Mouse (Mus musculus): Measurements from ENCODE around the gene Ubxn2a. TPM values are rescaled to one million over a fixed set of nuclear protein-coding genes. Genes with fewer than 3 reads are reported as not detected.
A peak's percentile ranks its signal among the peaks of the same experiment; 100 is the strongest.

Gene Ubxn2a
- total and polyA plus RNA-seq, 3 experiments, result 21.9 to 22.8 TPM; not detected in 1

DNA sequence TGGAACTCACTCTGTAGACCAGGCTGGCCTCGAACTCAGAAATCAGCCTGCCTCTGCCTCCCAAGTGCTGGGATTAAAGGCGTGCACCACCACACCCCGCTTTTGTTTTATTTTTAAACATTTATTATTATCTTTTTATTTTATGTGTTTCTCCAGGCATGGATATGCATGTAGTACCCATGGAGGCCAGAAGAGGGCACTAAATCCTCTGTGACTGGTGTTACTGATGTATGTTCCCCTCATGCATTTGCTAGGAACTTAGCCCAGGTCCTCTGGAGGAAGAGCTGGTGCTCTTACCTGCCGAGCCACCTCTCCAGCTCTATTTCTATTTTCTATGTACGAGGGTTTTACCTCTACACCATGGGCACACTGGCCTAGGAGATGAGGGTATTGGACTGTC is 51.3 kb downstream of the Ubxn2a start:
- no peak for TF ChIP-seq TAL1 (IDR thresholded peaks at IDR 0.05; ENCODE audit: low read length)
- peak; percentile 50 for TF ChIP-seq RAD21 (IDR thresholded peaks at IDR 0.05; ENCODE audit: low read depth, low read length)
- no peak for TF ChIP-seq CHD1 (IDR thresholded peaks at IDR 0.05; ENCODE audit: low read depth, low read length)
- no peak for TF ChIP-seq MAX (IDR thresholded peaks at IDR 0.05; ENCODE audit: low read length)
- no peak for TF ChIP-seq ZMIZ1 (IDR thresholded peaks at IDR 0.05; ENCODE audit: low read depth, low read length)
- TF ChIP-seq CTCF (IDR thresholded peaks at IDR 0.05 in 2 of 3, conservative IDR thresholded peaks at IDR 0.05 in 1 of 3; ENCODE audit: control insufficient read depth in 1 of 3, insufficient read depth in 1 of 3, low read depth in 2 of 3, low read length in 3 of 3, poor library complexity in 1 of 3, severe bottlenecking in 1 of 3), result peak; percentile 30 to 61 (median 57)
- no peak for TF ChIP-seq ZNF384 (IDR thresholded peaks at IDR 0.05; ENCODE audit: low read depth, low read length)
- TF ChIP-seq MEF2A (IDR thresholded peaks at IDR 0.05; ENCODE audit: extremely low read depth, insufficient replicate concordance, low read depth, low read length, poor library complexity, severe bottlenecking), result no peak
- TF ChIP-seq SMC3 (IDR thresholded peaks at IDR 0.05; ENCODE audit: low read depth, low read length), result peak; percentile 46
- TF ChIP-seq E2F4 (IDR thresholded peaks at IDR 0.05; ENCODE audit: borderline replicate concordance, low read depth, low read length), result no peak
- TF ChIP-seq ZC3H11A (IDR thresholded peaks at IDR 0.05; ENCODE audit: low read depth, low read length), result peak; percentile 28; the same call in 1 of the 2 replicates
- TF ChIP-seq KAT2A (conservative IDR thresholded peaks at IDR 0.05; ENCODE audit: low read depth, low read length), result no peak
- DNase-seq (ENCODE audit: low read depth, low spot score), result peak; percentile 66
- Histone ChIP-seq H3K4me3 (ENCODE audit: control insufficient read depth in 1 of 2, insufficient read depth in 1 of 2, low read depth in 2 of 2, low read length in 2 of 2) (no peak overlapping the region), H3K27ac (ENCODE audit: control insufficient read depth, low read depth, low read length) (no peak overlapping the region), H3K9ac (ENCODE audit: control insufficient read depth, low read depth, low read length, poor library complexity, severe bottlenecking) (no peak overlapping the region), H3K36me3 (ENCODE audit: control insufficient read depth in 1 of 2, insufficient read depth in 2 of 2, low read length in 2 of 2) (no peaks in the 10 kb centered on the region), H3K79me2 (ENCODE audit: control insufficient read depth, insufficient read depth, low read length, poor library complexity) (no peaks in the 10 kb centered on the region; the same call in 1 of the 2 replicates), H3K9me3 (replicated peaks; ENCODE audit: insufficient read depth, low read length) (no peaks in the 10 kb centered on the region), H3K27me3 (ENCODE audit: control insufficient read depth in 1 of 2, insufficient read depth in 2 of 2, low read length in 2 of 2) (no peaks in the 10 kb centered on the region), H3K4me1 (ENCODE audit: control insufficient read depth in 1 of 2, insufficient read depth in 2 of 2, low read length in 2 of 2) (no peaks in the 10 kb centered on the region)

- Histone ChIP-seq H3K9me3 (replicated peaks; ENCODE audit: insufficient read depth, low read length) (no peaks in the 10 kb centered on the region), H3K9ac (ENCODE audit: control insufficient read depth, low read depth, low read length, poor library complexity, severe bottlenecking) (peak overlapping the region; percentile 67), H3K27ac (ENCODE audit: control insufficient read depth, low read depth, low read length) (peak overlapping the region; percentile 53)
- TF ChIP-seq ZKSCAN1 (IDR thresholded peaks at IDR 0.05; ENCODE audit: low read depth, low read length) (no peak), USF1 (IDR thresholded peaks at IDR 0.05; ENCODE audit: low read depth, low read length) (no peak), MXI1 (IDR thresholded peaks at IDR 0.05; ENCODE audit: low read depth, low read length) (peak; percentile 88), USF2 (IDR thresholded peaks at IDR 0.05; ENCODE audit: borderline replicate concordance in 1 of 2, insufficient read depth in 1 of 2, low read depth in 1 of 2, low read length in 2 of 2) (no peak), RAD21 (IDR thresholded peaks at IDR 0.05; ENCODE audit: low read depth, low read length) (no peak), CTCF (IDR thresholded peaks at IDR 0.05 in 2 of 3, conservative IDR thresholded peaks at IDR 0.05 in 1 of 3; ENCODE audit: control insufficient read depth in 1 of 3, insufficient read depth in 1 of 3, low read depth in 2 of 3, low read length in 3 of 3, poor library complexity in 1 of 3, severe bottlenecking in 1 of 3) (no peak), SMC3 (IDR thresholded peaks at IDR 0.05; ENCODE audit: low read depth, low read length) (no peak), CHD2 (IDR thresholded peaks at IDR 0.05; ENCODE audit: low read length) (no peak), ZC3H11A (IDR thresholded peaks at IDR 0.05; ENCODE audit: low read depth, low read length) (no peak), UBTF (IDR thresholded peaks at IDR 0.05; ENCODE audit: borderline replicate concordance, insufficient read depth, low read depth, low read length) (no peak), CHD1 (IDR thresholded peaks at IDR 0.05; ENCODE audit: low read depth, low read length) (no peak), RCOR1 (IDR thresholded peaks at IDR 0.05; ENCODE audit: low read depth, low read length) (no peak), ZNF384 (IDR thresholded peaks at IDR 0.05; ENCODE audit: low read depth, low read length) (no peak), POLR2AphosphoS2 (IDR thresholded peaks at IDR 0.05; ENCODE audit: low read length) (no peak), NRF1 (IDR thresholded peaks at IDR 0.05; ENCODE audit: insufficient read depth, low read depth, low read length, poor library complexity, severe bottlenecking) (peak; percentile 63), SIN3A (IDR thresholded peaks at IDR 0.05; ENCODE audit: low read length) (peak; percentile 13; the same call in 1 of the 2 replicates), NELFE (IDR thresholded peaks at IDR 0.05; ENCODE audit: low read depth, low read length) (no peak), EP300 (IDR thresholded peaks at IDR 0.05; ENCODE audit: low read depth in 1 of 2, low read length in 2 of 2) (no peak), ZMIZ1 (IDR thresholded peaks at IDR 0.05; ENCODE audit: low read depth, low read length) (no peak), ELF1 (IDR thresholded peaks at IDR 0.05; ENCODE audit: low read depth, low read length) (no peak), TCF12 (IDR thresholded peaks at IDR 0.05; ENCODE audit: low read depth, low read length) (no peak), GABPA (IDR thresholded peaks at IDR 0.05; ENCODE audit: low read depth, low read length) (no peak), MYC (IDR thresholded peaks at IDR 0.05; ENCODE audit: low read depth, low read length) (peak; percentile 79; the same call in 1 of the 2 replicates), BHLHE40 (IDR thresholded peaks at IDR 0.05; ENCODE audit: borderline replicate concordance, low read depth, low read length) (peak; percentile 89), KAT2A (conservative IDR thresholded peaks at IDR 0.05; ENCODE audit: low read depth, low read length) (no peak)
Measured at GRCm38 (mm10) chr12:4843741-4844140, 63.8 kb downstream of the Ubxn2a start.

More at GRCm38 (mm10) chr12:4843741-4844140, 63.8 kb downstream of the Ubxn2a start:
- Histone ChIP-seq H3K4me1 (ENCODE audit: control insufficient read depth in 1 of 2, insufficient read depth in 2 of 2, low read length in 2 of 2) (peaks cover 0 to 19% of the 10 kb centered on the region in 2 experiments; a peak in 2 of 4 replicates), H3K79me2 (ENCODE audit: control insufficient read depth, insufficient read depth, low read length, poor library complexity) (peaks cover 19% of the 10 kb centered on the region), H3K36me3 (ENCODE audit: control insufficient read depth in 1 of 2, insufficient read depth in 2 of 2, low read length in 2 of 2) (peaks cover 0 to 11% of the 10 kb centered on the region in 2 experiments; a peak in 2 of 4 replicates), H3K4me3 (ENCODE audit: control insufficient read depth in 1 of 2, insufficient read depth in 1 of 2, low read depth in 2 of 2, low read length in 2 of 2) (peak overlapping the region; percentile 77 to 80), H3K27me3 (ENCODE audit: control insufficient read depth in 1 of 2, insufficient read depth in 2 of 2, low read length in 2 of 2) (no peaks in the 10 kb centered on the region)
- peak; percentile 82 for DNase-seq (ENCODE audit: low read depth, low spot score)
